Mouse (Mus musculus) thymus, adult 2 months (tissue): ENCODE measurements around the gene Gmnn.

Source experiments
- CTCF ChIP-seq: fragments of 200-500 bp; IDR thresholded peaks from 2 replicates; pipeline ENCODE4 v1.5.1; 2012; ENCODE audit warnings: mild to moderate bottlenecking, control low read depth, low read length, moderate library complexity, borderline replicate concordance; ENCODE audit not compliant: control insufficient read depth, poor library complexity, insufficient read depth; ENCODE audit errors: extremely low read depth
- POLR2A ChIP-seq: fragments of 200-500 bp; IDR thresholded peaks from 2 replicates; pipeline ENCODE4 v1.6.1; 2012; ENCODE audit warnings: mild to moderate bottlenecking, low read length, control low read depth, moderate library complexity; ENCODE audit not compliant: control insufficient read depth, poor library complexity, insufficient read depth; ENCODE audit errors: extremely low read depth

DNA sequence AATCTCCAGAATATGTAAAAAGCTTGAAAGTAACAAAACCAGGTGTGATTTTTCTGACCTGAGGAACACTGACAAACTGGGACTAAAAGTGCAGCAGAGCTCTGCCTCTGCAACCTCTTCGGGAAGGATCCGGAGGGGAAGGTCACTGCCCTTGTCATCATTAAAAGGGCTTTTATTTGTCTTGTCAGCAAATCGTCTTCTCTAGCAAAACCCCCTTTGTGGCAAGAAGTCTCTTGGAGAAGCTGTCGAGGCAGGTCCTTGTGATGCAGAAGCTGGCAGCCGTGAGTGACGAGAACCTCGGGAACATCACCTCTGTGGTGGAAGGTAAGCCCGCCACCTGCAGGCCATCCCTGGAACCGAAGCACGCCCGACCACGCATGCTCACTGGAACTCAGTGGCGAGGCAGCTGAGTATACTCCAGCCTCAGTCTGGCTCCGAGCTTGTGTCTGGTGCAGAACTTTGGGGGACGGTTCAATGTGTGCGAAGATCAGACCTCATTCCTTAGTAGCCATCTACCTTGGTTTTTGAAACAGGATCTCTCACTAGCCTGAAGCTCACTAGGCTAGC, 48.2 kb downstream of the Gmnn start:
- peak; percentile 88; the same call in 1 of the 2 replicates for TF ChIP-seq CTCF
- TF ChIP-seq POLR2A, result no peak
